Mouse (Mus musculus): ENCODE measurements around the gene B4galt5. TPM values are rescaled to one million over a fixed set of nuclear protein-coding genes. Genes with fewer than 3 reads are reported as not detected.

B4galt5 gene
- total RNA-seq, 2 experiments from 2014 or later: 15.0 to 17.6 TPM

- intact Hi-C loops (cut with DNase I; ENCODE audit: low total_unique reads): no loop called here
- no peak for DNase-seq
These were observed 16.1 kb upstream of the B4galt5 start for GRCm38 (mm10) chr2:167365063-167365462.

GRCm38 (mm10) chr2:167363272-167364045 lies 14.5 kb upstream of the B4galt5 start:
- intact Hi-C loops (cut with DNase I; ENCODE audit: low total_unique reads): no loop called here
- no peak for DNase-seq

- intact Hi-C loops (cut with DNase I; ENCODE audit: low total_unique reads): no loop called here
- no peak for DNase-seq
These were observed 9.5 kb upstream of the B4galt5 start for GRCm38 (mm10) chr2:167358499-167358898.

GRCm38 (mm10) chr2:167356885-167357284 lies 7.9 kb upstream of the B4galt5 start:
- intact Hi-C loops (cut with DNase I; ENCODE audit: low total_unique reads): no loop called here
- no peak for DNase-seq

GRCm38 (mm10) chr2:167354611-167355165 lies 5.7 kb upstream of the B4galt5 start:
- intact Hi-C loops (cut with DNase I; ENCODE audit: low total_unique reads): no loop called here
- no peak for DNase-seq

GRCm38 (mm10) chr2:167354046-167354445 lies 5.1 kb upstream of the B4galt5 start:
- intact Hi-C loops (cut with DNase I; ENCODE audit: low total_unique reads): no loop called here
- no peak for DNase-seq

GRCm38 (mm10) chr2:167352496-167352895 lies 3.5 kb upstream of the B4galt5 start:
- DNase-seq: no peak
- intact Hi-C loops (cut with DNase I; ENCODE audit: low total_unique reads): no loop called here

GRCm38 (mm10) chr2:167351371-167351951 lies 2.5 kb upstream of the B4galt5 start:
- intact Hi-C loops (cut with DNase I; ENCODE audit: low total_unique reads): no loop called here
- no peak for DNase-seq

GRCm38 (mm10) chr2:167350126-167350650 lies 1.2 kb upstream of the B4galt5 start:
- no peak for DNase-seq
- intact Hi-C loops (cut with DNase I; ENCODE audit: low total_unique reads): no loop called here

GRCm38 (mm10) chr2:167349283-167349936 lies 427 bp upstream of the B4galt5 start:
- peak; percentile 94 for DNase-seq
- intact Hi-C loops (cut with DNase I; ENCODE audit: low total_unique reads): no loop called here

GRCm38 (mm10) chr2:167347991-167348375 lies 1.0 kb downstream of the B4galt5 start:
- DNase-seq: peak; percentile 60
- intact Hi-C loops (cut with DNase I; ENCODE audit: low total_unique reads): no loop called here

GRCm38 (mm10) chr2:167347361-167347760 lies 1.6 kb downstream of the B4galt5 start:
- intact Hi-C loops (cut with DNase I; ENCODE audit: low total_unique reads): no loop called here
- DNase-seq: no peak

- intact Hi-C loops (cut with DNase I; ENCODE audit: low total_unique reads): no loop called here
- DNase-seq: no peak
These were observed 3.3 kb downstream of the B4galt5 start for GRCm38 (mm10) chr2:167345508-167346164.

- intact Hi-C loops (cut with DNase I; ENCODE audit: low total_unique reads): no loop called here
- no peak for DNase-seq
These were observed 4.0 kb downstream of the B4galt5 start for GRCm38 (mm10) chr2:167344871-167345507.

- DNase-seq: no peak
- intact Hi-C loops (cut with DNase I; ENCODE audit: low total_unique reads): no loop called here
These were observed 5.4 kb downstream of the B4galt5 start for GRCm38 (mm10) chr2:167343369-167344140.

GRCm38 (mm10) chr2:167342876-167343275 lies 6.1 kb downstream of the B4galt5 start:
- intact Hi-C loops (cut with DNase I; ENCODE audit: low total_unique reads): no loop called here
- no peak for DNase-seq

- no peak for DNase-seq
- intact Hi-C loops (cut with DNase I; ENCODE audit: low total_unique reads): loop anchor here (5.0 kb wide), 1 partner anchor 35 kb away; no protein-coding TSS in a partner anchor
These were observed 11.4 kb downstream of the B4galt5 start for GRCm38 (mm10) chr2:167337580-167337979.

GRCm38 (mm10) chr2:167337214-167337512 lies 11.8 kb downstream of the B4galt5 start:
- no peak for DNase-seq
- intact Hi-C loops (cut with DNase I; ENCODE audit: low total_unique reads): loop anchor here (5.0 kb wide), 1 partner anchor 35 kb away; no protein-coding TSS in a partner anchor
